Mouse (Mus musculus): ENCODE measurements around the gene Commd2.

Gene Commd2

DNA sequence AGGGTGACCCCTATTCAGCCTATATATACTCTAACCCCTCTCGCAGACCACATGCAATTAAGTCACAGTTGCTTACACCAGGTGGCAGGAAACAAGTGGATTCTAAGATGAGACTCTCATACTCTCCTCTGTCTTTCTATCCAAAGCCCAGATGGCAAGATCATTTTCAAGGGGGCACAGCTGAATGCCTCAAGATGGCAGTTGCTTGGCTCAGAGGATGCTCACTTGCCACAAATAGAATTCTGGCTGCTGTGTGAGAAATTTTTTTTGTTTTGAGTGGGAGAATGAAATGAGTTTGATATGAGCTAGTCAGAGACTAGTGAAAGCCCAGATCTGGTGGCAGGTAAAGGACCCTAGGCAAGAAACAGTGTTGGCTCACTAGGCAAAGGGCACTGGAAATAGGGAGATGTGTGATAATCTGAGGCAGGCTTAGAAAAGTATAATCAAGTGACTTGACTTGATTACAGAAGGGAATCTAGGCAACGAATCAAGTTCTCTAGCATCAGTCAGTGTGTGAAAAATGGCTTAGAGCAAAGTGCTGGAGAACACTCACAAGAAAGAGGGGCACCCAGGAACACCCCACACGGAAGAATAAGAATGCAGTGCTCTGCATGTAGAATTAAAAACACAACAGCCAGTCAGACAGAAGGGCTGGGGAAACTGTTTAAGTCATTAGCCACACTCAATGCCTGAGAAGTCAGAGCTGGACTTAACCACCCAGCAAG is 16.6 kb downstream of the Commd2 start:
- POLR2A ChIA-PET, result interaction anchor here in 1 of 4 experiments (1.1 kb wide), 1 partner anchor 19 kb away, joined by 3 read pairs; no protein-coding TSS in a partner anchor
- CTCF ChIA-PET, result interaction anchor here in 1 of 4 experiments (1.7 kb wide), 1 partner anchor 9 kb away, joined by 5 read pairs; no protein-coding TSS in a partner anchor

DNA sequence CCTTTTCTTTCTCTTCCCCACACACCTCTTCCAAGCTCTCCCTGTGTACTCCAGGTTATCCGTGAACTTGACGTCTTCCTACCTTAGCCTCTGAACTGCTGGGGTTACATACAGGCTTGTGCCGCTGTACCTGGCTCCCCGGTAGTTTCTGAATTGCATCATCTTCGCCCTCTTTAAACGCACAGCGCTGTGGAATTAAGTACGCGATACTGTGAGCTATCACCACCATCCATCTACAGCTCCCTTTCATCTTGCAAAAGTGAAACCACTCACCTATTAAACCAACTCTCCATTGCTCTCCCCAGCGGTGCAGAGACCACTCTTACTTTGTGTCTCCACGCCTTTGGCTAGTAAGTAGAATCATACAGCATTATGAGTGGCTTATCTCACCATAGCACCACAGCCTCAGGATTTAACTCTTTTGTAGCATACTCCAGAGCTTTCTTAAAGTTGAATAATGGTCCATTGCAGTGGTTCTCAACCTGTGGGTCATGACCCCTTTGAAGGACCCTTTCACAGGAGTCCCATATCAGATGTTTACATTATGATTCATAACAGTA is 24.5 kb downstream of the Commd2 start:
- POLR2A ChIA-PET, result interaction anchor here in 2 of 4 experiments (0.6 to 1.7 kb wide), 4 partner anchors 43 to 156 kb away, joined by 3 to 6 read pairs (median 5); partner anchors contain the start of gene Wwtr1 (in 1 of the 2)
- CTCF ChIA-PET, result interaction anchor here in 1 of 4 experiments (0.6 kb wide), 1 partner anchor 602 kb away, joined by 3 read pairs; no protein-coding TSS in a partner anchor

GRCm38 (mm10) chr3:57625275-57625997 is 26.1 kb downstream of the Commd2 start:
- ChIA-PET CTCF (interaction anchor here (0.5 to 1.7 kb wide), 23 partner anchors 9 to 279 kb away, joined by 3 to 22 read pairs (median 4); partner anchors contain the start of gene Wwtr1 (in 2 of the 4)), POLR2A (interaction anchor here in 3 of 4 experiments (0.6 to 1.9 kb wide), 3 partner anchors 10 to 50 kb away, joined by 3 to 13 read pairs (median 6); partner anchors contain the start of gene Wwtr1 (in 2 of the 3))

DNA sequence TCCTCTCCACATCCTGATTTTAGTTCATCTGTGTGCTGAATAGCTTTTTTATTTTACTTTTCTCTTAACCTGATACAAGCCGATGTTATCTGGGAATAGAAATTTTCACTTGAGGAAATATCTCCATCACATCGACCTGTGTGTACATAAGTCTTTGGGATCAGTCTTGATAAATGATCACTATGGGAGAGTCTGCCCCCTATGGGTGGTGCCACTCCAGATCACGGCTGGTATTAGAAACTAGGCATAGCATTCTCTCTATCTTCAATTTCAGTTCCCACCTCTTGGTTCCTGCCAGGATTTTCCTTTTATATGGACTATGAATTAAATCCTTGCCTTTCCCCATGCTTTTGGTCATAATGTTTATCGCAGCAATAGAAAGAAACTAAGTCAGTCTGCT is 31.8 kb downstream of the Commd2 start:
- ChIA-PET CTCF (interaction anchor here in 2 of 4 experiments (0.5 to 1.5 kb wide), 3 partner anchors 47 to 710 kb away, joined by 3 to 12 read pairs (median 3); no protein-coding TSS in a partner anchor), POLR2A (interaction anchor here in 2 of 4 experiments (0.8 to 1.6 kb wide), 3 partner anchors 9 to 150 kb away, joined by 3 to 11 read pairs (median 3); partner anchors contain the start of gene Wwtr1 (in 1 of the 2))

DNA sequence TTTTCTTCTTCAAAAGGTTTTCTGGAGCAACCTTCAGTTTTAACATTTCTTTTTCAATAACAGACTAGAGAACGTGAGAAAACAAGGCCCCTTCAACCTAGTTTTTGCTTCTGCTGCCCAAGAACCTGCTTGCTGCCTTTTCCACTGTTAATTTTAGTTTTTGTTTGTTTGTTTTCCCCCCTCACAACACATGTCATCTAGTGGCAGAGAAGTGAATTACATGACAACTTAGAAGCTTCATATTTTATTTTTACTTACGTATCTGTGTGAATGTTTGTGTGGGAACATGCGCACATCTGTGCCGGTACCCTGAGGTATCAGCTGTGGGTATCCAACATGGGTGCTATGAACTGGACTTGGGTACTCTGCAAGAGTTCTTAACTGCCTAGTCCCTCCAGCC is 35.9 kb downstream of the Commd2 start:
- POLR2A ChIA-PET, result interaction anchor here in 1 of 4 experiments (0.7 to 1.1 kb wide), 2 partner anchors 40 to 896 kb away, joined by 3 to 4 read pairs; partner anchors contain the start of gene Wwtr1
- CTCF ChIA-PET, result interaction anchor here in 3 of 4 experiments (0.7 to 1.4 kb wide), 5 partner anchors 10 to 146 kb away, joined by 3 to 7 read pairs (median 4); no protein-coding TSS in a partner anchor

GRCm38 (mm10) chr3:57612430-57612997 is 39.0 kb downstream of the Commd2 start:
- ChIA-PET CTCF (no interaction called here), POLR2A (no interaction called here)

- ChIA-PET CTCF (no interaction called here), POLR2A (interaction anchor here in 1 of 4 experiments (1.0 kb wide), 1 partner anchor 36 kb away, joined by 3 read pairs; the partner anchor contains the start of gene Wwtr1)
Measured at GRCm38 (mm10) chr3:57611776-57612175, 39.7 kb downstream of the Commd2 start.

- ChIA-PET POLR2A (interaction anchor here in 1 of 4 experiments (2.2 kb wide), 1 partner anchor 29 kb away, joined by 8 read pairs; the partner anchor contains the start of gene Wwtr1), CTCF (no interaction called here)
Measured at GRCm38 (mm10) chr3:57604618-57605015, 46.9 kb downstream of the Commd2 start.

GRCm38 (mm10) chr3:57603891-57604617 is 47.5 kb downstream of the Commd2 start:
- CTCF ChIA-PET, result interaction anchor here in 1 of 4 experiments (0.7 kb wide), 1 partner anchor 22 kb away, joined by 3 read pairs; no protein-coding TSS in a partner anchor
- POLR2A ChIA-PET, result interaction anchor here in 2 of 4 experiments (1.0 to 2.2 kb wide), 2 partner anchors 28 kb away, joined by 3 to 8 read pairs; partner anchors contain the start of gene Wwtr1 (in 2 of the 2)

GRCm38 (mm10) chr3:57602610-57603009 is 48.9 kb downstream of the Commd2 start:
- ChIA-PET CTCF (no interaction called here), POLR2A (no interaction called here)

GRCm38 (mm10) chr3:57596566-57596965 is 54.9 kb downstream of the Commd2 start:
- ChIA-PET CTCF (interaction anchor here in 2 of 4 experiments (0.6 to 0.7 kb wide), 2 partner anchors 134 to 284 kb away, joined by 4 to 5 read pairs; no protein-coding TSS in a partner anchor), POLR2A (interaction anchor here in 1 of 4 experiments (1.0 to 1.2 kb wide), 2 partner anchors 20 to 21 kb away, joined by 3 read pairs; partner anchors contain the start of gene Wwtr1)

GRCm38 (mm10) chr3:57595506-57595905 is 56.0 kb downstream of the Commd2 start:
- POLR2A ChIA-PET, result interaction anchor here in 1 of 4 experiments (1.4 kb wide), 1 partner anchor 125 kb away, joined by 3 read pairs; no protein-coding TSS in a partner anchor
- CTCF ChIA-PET, result no interaction called here
